Mouse (Mus musculus) left cerebral cortex, adult 2 months (tissue): ENCODE measurements at regions not wholly inside any gene's neighbourhood (a gene's known extent, or its start where the extent isn't known, plus 50 kb on each side); places are given as distances from the start of the nearest gene placed in this dataset.

Experiments used
- DNase-seq, 2 experiments: peaks; one replicate each; pipeline ENCODE4 v3.0.0; 2021 to 2022; ENCODE audit warnings: low spot score in 2 of 2, mixed read lengths in 1 of 2; ENCODE audit errors: extremely low spot score in 1 of 2
- H3K27ac ChIP-seq: fragments of 200-600 bp; 2 replicates; pipeline ENCODE4 v1.8.1; 2022
- H3K4me3 ChIP-seq: fragments of 200-600 bp; 2 replicates; pipeline ENCODE4 v1.8.1; 2022
- CTCF ChIP-seq: fragments of 200-600 bp; IDR thresholded peaks from 2 replicates; pipeline ENCODE4 v1.8.1; 2022; ENCODE audit warnings: antibody characterized with exemption, mild to moderate bottlenecking, moderate library complexity
- intact Hi-C: fragments of 180-260 bp; cut with DNase I; formaldehyde crosslinking; loops from one replicate; pipeline ENCODE4 v1.15.1; 2025

DNA sequence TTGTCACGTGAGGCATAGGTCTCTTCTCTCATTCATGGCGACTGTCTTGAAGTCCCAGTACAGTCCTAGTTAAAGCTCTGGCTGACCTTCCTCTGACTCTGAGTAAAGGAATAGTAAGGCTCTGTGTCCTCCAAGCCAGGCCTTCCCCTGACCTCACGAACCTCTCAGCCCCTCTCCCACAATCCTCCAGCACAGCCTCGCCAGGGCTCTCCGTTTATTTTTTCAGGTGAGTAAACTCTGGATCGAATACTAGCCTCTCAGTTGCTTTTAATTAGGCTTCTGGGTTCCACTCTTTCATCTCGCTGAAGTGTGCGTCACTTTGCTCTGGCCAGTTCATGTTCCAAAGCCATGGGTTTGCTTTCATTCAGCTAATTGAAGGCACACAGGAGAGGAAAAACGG is 133.8 kb downstream of the Mylk4 start:
- TF ChIP-seq CTCF = no peak
- intact Hi-C loops = no loop called here
- Histone ChIP-seq H3K4me3 (no peak overlapping the region), H3K27ac (no peak overlapping the region)
- no peak for DNase-seq

DNA sequence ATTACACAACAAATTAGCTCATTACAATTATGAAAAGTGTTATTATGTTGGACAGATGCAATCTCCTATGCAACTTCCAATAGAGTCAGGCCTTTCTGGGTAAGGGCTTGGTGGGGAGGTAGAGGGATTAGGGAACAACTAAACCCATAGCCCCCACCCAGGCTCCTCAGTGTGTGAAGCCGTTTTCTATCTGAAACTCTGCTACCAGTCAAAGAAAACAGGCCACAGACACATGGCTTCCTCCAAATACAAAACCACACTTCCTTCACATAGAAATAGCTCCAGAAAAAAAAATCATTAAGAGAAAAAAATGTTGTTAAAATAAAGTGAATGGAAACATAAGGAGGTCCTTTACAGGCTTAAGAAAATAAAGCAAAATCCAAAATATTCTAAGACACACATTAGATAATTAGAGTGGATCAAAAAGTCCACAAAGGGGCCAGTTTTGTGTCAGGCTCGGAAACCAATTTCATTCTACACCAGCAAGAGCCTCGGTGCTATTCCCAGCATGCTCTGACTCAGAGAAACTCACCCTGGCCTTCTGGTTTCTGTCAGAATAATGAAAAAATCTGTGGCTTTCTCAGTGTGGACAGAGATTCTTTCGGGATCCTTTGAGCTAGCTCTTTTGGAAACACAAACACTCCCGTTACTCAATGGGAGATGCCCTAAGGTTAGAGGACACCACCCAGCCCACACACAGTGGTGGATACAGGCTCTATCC is 140.6 kb downstream of the Mylk4 start:
- H3K4me3 ChIP-seq = no peak overlapping the region
- no peak for TF ChIP-seq CTCF
- intact Hi-C loops = no loop called here
- H3K27ac ChIP-seq = no peak overlapping the region
- DNase-seq = no peak

DNA sequence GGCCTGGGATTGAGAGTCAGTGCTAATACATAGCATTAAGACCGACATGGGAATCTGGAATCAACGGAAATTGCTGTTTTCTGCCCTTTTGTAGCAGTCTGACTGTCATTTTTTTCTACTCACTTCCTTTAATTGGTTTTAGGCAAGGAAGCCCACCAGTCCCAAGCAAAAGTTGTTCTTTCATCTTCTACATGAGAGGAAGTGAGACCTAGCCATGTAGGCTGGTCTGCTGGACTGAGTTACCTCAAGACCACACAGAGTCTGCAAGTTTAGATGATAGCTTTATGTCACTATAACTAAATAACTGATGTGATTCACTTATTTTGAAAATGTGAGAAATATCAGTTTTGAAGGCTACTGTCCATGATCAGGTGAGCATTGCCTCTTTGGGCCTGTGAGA is 142.8 kb downstream of the Mylk4 start:
- H3K4me3 ChIP-seq = no peak overlapping the region
- H3K27ac ChIP-seq = no peak overlapping the region
- intact Hi-C loops = no loop called here
- TF ChIP-seq CTCF = no peak
- no peak for DNase-seq

DNA sequence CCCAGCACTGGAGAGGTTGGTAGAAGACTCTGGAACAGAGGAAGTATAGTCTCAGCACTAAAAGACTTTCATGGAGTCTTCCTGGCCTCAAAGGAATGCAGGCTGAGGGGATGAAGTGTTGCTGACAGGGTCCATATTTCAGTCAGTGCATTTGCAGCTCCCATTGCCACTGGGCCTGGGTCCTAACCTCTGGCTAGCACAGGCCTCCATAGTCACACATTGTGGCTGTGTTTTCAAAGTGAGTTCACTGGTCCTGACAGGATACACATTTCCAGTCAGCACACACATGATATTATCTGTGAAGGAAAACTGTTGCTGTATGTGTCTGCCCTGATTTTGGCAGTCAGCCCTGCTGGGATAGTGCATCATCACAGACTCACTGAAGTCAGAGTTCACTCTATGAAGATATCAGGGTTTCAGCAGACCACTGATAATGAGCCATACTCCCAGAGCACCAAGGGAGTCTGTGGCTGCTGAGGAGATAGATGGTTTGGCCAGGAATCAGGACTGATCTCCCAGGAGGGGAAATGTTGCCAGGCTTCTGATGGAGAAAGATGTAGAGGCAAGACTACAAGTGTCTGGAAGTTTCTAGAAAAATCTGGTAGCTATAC is 153.5 kb downstream of the Mylk4 start:
- intact Hi-C loops = no loop called here
- Histone ChIP-seq H3K27ac (no peak overlapping the region), H3K4me3 (no peak overlapping the region)
- TF ChIP-seq CTCF = no peak
- DNase-seq = no peak

DNA sequence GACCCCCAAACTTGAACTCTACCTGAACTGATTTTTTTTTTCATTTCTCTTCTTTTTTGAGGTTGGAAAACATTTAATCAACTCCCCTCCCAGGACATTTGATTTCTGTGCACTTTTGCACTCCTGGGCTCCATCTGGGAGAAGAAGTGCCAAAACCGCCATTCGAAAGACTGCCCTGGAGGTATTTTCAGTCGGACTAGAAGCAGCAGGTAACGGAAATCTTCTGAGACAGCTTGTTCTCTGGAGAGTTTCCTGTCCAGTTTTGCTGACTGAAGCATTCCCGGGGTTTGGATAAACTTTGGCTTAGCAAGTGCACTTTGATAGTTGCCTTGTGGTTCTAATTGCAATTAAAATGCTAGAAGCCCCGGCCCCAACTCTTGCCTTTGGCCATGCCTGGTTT is 169.8 kb downstream of the Mylk4 start:
- DNase-seq = no peak
- intact Hi-C loops = no loop called here
- no peak for TF ChIP-seq CTCF
- no peak overlapping the region for H3K27ac ChIP-seq
- no peak overlapping the region for H3K4me3 ChIP-seq

DNA sequence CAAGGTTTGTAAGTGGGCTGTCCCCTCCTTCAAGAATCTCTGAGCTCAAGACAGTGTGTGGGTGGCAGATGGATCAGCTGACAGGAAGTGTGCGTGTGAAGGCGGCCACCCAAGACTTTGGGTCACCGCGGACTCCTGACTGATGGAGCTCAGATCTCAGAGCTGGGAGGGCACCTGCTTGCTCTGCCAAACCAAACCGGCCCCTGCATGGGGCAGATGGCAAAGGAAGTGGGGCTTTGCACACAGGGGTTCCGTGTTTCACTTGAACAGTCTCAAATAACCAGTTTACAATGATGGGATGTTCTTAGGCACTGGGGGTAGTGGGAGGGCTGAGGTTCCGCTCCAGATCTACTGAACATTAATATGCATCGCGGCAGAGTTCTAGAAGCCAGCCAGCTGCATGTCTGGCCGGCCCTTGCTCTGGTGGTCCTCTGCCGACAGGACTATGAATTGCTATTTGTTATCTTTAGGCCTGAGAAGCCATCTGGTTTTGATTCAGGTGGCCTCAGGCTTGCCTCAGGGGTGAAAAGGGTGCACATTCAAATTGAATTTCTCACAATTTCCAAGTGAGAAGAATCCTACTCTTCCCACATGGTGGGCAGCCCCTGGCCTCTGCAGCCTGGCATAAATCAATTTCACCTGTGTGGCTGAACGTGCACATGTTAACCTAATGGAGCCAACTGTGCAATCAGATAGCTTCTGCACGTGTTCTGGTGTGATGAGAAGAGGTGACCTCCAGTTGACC is 172.0 kb downstream of the Mylk4 start:
- intact Hi-C loops = no loop called here
- no peak for TF ChIP-seq CTCF
- DNase-seq = no peak
- H3K27ac ChIP-seq = no peak overlapping the region
- no peak overlapping the region for H3K4me3 ChIP-seq

DNA sequence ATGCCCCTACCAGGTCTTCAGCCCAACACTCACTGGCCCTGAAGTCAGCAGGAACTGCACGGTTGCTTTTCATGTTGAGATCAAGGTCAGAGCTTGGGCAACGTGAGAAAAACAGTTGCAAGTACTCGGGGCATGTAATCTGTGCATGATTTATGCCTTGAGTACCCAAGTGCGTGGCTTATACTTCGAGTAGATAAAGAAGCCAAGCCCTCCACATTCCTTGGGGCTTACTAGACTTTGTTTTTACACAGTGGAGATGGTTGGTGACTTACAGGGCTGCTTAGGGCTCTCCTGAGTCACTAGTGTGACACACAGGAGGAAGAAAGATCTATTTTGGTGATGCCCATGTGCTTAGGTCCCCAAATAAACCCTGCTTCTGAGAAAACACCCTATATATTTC is 172.8 kb downstream of the Mylk4 start:
- Histone ChIP-seq H3K4me3 (no peak overlapping the region), H3K27ac (no peak overlapping the region)
- TF ChIP-seq CTCF = no peak
- DNase-seq = no peak
- intact Hi-C loops = no loop called here

DNA sequence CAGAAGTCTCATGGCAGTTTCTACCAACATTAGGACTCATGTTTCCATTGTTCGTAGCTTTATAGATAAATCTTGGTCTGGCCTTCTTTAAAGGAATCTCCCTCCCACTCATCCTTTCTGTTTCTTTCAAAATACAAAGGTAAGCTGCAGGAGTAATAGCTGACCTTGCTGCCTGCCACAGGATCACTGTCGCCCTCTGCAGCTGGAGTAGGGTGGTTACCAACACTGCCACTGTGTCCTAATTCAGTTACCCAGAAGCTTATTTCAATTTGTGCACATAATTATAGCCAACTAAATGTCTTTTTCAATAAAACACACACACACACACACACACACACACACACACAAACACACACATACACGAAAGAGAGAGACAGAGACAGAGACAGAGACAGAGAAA is 175.3 kb downstream of the Mylk4 start:
- intact Hi-C loops = no loop called here
- no peak overlapping the region for H3K4me3 ChIP-seq
- H3K27ac ChIP-seq = no peak overlapping the region
- no peak for DNase-seq
- no peak; the same call in 1 of the 2 replicates for TF ChIP-seq CTCF

DNA sequence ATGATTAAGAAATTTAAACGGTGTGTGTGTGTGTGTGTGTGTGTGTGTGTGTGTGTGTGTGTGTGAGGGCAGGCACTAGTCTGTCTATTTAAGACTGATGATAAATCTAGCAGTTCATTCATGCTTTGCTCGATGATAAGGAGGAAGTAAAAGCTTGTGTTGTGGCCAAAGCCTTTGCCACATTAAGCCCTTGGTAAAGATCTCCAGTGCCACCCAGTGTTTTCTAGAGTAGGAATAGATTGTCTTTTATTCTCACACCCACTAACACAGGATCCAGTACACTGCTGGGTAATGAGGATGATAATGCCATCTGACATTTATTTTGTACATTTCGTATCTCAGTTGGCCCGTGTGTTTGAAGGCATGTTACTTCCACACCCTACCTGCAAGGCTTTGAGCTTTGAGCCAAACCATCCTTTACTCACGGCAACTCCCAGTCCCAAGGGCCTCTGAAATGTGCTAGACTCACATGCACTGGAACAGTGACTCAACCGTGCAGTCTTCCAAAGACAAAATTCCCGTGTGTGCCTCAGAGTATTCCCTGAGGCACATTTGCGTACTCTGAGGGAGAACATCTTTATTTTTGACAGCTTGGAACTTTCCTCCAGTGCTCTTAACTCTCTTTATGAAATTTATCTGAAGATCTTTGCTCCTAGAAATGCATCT is 179.7 kb downstream of the Mylk4 start:
- no peak for DNase-seq
- no peak; the same call in 1 of the 2 replicates for TF ChIP-seq CTCF
- intact Hi-C loops = no loop called here
- no peak overlapping the region for H3K4me3 ChIP-seq
- H3K27ac ChIP-seq = no peak overlapping the region

DNA sequence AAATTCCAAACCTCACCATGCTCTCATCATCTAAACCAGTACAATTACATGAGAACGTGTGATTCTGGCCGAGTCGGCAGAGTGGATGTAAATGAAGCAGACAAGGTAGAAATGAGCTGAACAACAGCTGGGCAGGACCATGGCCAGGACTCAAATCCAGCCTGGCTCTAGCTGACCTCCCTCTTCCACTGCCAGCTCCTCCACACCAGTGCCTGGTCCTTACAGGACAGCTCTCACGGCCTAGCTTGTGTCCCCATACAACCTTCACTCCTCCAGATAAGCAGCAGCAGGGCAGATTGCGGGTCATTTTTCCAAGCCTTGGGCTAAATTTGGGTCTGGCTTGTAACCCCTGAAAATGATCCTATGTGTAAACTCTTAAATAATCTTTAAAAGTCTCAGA is 182.4 kb downstream of the Mylk4 start:
- Histone ChIP-seq H3K27ac (no peak overlapping the region), H3K4me3 (no peak overlapping the region)
- no peak for TF ChIP-seq CTCF
- no peak for DNase-seq
- intact Hi-C loops = no loop called here

DNA sequence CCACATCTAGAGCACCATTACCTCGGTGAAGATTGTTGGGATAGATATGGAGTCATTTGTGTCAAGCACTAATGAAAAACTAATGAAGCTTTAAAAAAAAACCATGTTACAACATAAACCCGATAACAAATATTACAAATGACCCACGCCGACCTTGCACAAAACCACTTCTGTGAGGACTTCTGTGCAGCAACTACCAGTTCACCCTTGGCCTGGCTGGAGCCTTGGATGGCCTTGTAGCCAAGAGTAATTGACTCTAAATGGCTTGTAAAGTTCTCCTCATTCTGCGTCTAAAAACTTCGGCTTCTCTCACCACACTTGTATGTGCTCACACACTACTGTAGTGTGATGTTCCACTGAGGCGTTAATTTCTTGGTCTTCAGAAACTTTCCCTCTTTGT is 190.1 kb downstream of the Mylk4 start:
- TF ChIP-seq CTCF = no peak
- DNase-seq = no peak
- intact Hi-C loops = no loop called here
- H3K4me3 ChIP-seq = no peak overlapping the region
- no peak overlapping the region for H3K27ac ChIP-seq

DNA sequence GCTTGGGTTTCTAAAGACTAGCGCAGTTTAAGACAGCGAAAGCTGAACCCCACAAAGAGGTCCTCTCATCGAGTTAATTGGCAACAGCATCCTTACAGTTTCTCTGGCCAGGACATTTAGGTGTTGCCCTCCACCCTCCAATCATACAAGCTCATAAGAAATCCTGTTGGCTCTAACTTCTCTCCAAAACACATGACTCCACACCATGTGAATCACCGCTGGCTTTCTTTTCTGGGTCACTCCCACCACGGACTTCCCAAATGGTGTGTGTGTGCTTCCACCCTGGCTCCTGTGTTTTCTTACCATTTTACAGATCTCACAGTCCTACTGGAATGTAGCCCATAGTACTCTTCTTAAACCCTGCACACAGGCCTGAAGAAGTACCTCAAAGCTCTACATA is 190.6 kb downstream of the Mylk4 start:
- intact Hi-C loops = no loop called here
- TF ChIP-seq CTCF = no peak
- Histone ChIP-seq H3K4me3 (no peak overlapping the region), H3K27ac (no peak overlapping the region)
- no peak for DNase-seq
